Mouse (Mus musculus) splenic B cell, adult 2 months (primary cell): ENCODE measurements at regions not wholly inside any gene's neighbourhood (a gene's known extent, or its start where the extent isn't known, plus 50 kb on each side); places are given as distances from the start of the nearest gene placed in this dataset.

Source experiments
- DNase-seq: peaks from one replicate; pipeline ENCODE4 v3.0.0-alpha.2; 2011; ENCODE audit warnings: low read depth, low spot score
- H3K27me3 ChIP-seq: 2 replicates; pipeline ENCODE4 v1.6.1; 2012; ENCODE audit warnings: mild to moderate bottlenecking, low read length, moderate library complexity, mixed read lengths; ENCODE audit not compliant: control insufficient read depth, poor library complexity, insufficient read depth, severe bottlenecking
- H3K36me3 ChIP-seq: 2 replicates; pipeline ENCODE4 v1.6.1; 2012; ENCODE audit warnings: mild to moderate bottlenecking, low read length, moderate library complexity, mixed read lengths; ENCODE audit not compliant: control insufficient read depth, poor library complexity, insufficient read depth, severe bottlenecking

DNA sequence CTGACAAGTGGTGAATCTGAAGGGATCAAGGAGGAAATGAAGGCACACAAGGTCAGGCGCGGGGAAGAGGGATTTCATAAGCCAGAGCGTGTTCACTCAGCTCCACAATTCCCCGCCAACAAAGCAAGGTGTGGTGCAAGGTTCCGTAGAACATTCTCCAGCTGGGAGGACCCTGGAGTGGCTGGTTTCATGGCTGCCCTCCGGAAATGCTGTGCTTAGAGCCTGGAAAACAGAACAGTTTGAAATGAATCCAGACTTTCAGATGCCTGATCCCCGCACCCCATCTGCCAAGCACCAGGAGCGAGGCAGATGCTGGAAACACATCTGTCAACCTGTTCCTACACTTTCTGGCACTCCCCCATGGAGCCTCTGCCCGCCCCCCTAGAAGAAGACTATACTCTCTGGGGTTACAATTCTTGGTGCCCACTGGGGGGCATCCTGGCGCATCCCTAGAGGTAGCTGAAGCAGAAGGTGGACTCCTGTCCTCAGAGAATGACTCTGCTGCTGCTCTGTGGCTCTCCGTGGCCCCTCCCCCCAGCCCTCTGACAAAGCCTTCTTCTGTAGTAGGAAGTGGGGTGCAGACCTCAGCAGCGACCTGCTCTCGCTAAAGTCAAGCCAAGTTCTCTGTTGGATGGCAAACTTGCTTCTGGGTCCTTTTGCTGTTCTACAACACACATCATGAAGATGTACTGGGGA lies 54.5 kb upstream of the Mafb start:
- DNase-seq = no peak
- no peaks in the 10 kb centered on the region for H3K27me3 ChIP-seq
- H3K36me3 ChIP-seq = no peaks in the 10 kb centered on the region

DNA sequence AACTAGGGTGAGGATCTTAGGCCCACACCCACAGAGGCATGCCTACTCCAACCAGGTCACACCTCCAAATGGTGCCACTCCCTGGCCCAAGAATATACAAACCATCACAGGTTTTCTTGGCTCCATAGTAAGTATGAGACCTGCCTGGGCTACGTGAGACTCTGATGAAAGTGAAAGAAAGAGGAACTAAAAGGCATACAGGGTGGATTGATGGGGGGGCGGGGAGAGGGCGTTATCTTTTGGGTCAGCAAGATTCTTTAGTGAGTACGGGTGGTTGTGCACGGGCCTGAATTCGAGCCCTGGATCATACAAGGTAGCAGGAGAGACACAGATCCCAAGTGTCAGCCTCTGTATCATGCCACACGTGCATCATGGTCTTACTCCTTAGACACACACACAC lies 57.6 kb upstream of the Mafb start:
- no peak for DNase-seq
- Histone ChIP-seq H3K36me3 (no peaks in the 10 kb centered on the region), H3K27me3 (no peaks in the 10 kb centered on the region)

DNA sequence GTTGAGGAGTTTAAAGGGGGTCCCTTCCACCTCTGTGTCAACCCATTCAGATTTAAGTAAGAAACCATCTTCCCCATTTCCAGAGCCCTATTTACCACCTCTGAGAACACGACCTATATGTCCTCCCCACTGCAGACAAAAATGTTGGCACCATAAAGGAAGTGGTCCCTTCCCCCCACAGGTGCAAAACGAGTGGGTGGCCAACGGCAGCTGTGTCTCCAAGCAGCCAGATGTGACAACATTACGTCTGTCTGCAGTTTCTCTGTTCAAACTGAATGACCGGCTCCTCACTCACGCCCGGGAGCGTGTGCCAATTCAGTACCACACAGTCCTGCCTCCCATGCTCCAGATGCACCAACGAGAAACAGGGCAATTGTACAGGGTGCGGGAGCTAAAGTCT lies 60.6 kb upstream of the Mafb start:
- H3K27me3 ChIP-seq = no peaks in the 10 kb centered on the region
- no peaks in the 10 kb centered on the region for H3K36me3 ChIP-seq
- no peak for DNase-seq

DNA sequence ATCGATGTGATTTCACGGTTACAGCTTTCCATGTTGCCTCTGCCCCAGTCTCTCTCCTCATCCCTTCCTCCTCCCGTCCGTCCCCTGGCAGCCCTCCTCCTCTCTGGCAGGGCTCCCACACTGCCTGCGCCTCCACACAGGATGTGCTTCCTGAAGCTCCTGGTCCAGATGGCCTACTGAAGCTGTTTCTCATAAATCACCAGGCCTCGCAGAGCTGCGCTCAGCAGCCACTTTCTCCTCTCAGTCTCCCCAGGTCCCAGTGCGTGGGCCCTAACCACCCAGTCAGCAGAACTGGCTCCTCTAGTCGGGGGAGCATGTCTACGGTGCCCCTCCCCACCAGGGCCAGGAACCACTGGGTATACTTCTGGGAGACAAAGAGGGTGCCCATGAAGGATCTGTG lies 66.4 kb upstream of the Mafb start:
- Histone ChIP-seq H3K27me3 (no peaks in the 10 kb centered on the region), H3K36me3 (no peaks in the 10 kb centered on the region)
- no peak for DNase-seq

DNA sequence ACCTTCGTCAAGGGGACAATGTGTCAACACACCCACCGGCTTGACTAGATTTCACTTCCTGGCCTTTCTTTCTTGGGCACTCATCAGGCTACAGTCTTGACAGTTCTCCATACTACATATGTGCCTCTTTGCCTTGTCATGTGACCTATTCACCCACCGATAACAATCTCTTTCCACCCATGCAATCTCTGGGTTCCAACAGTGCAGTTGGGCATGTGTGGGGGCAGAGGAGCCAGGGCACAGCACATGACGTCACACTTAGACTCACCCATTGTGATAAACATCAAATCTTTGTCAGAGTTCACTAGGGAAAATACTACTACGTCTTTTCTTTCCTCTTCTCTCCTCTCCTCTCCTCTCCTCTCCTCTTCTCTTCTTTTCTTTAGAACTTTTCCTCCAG lies 67.8 kb upstream of the Mafb start:
- H3K36me3 ChIP-seq = no peaks in the 10 kb centered on the region
- no peak for DNase-seq
- no peaks in the 10 kb centered on the region for H3K27me3 ChIP-seq

DNA sequence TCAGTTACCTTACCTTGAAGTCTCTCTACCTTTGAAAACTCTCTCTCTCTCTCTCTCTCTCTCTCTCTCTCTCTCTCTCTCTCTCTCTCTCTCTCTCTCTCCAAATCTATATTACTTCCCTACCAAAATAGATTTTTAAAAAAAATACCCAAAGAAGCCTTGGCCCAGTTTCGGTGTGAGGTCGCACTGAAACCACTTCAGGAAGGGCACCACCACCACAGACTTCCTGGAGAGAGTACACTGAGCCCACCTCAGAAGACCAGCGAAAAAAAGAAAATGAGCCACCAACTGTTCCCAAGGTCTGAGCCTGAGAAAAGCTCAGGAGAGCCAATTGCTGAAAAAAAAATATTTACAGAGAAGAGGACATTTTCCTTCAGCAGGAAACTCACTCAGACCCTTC lies 68.8 kb upstream of the Mafb start:
- Histone ChIP-seq H3K27me3 (no peaks in the 10 kb centered on the region), H3K36me3 (no peaks in the 10 kb centered on the region)
- DNase-seq = no peak

DNA sequence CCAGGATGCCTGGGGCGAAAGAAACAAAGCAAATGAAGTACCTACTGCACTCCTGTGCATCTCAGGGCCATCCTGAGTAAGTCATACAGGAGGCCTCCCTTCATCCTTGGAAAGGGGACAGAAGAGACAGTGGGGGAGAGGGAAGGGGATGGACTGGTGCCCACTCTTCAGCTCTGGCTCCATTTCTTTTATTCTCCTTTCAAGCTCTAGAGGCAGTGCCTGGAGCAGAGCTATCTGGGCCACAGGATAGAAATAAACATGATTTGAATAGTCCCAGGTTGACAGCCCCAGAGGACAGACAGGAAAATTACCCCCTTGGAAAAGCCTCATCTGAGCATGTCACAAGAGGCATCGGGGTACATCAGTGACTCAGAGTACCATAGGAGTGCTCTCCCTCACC lies 72.2 kb upstream of the Mafb start:
- no peaks in the 10 kb centered on the region for H3K27me3 ChIP-seq
- DNase-seq = no peak
- H3K36me3 ChIP-seq = no peaks in the 10 kb centered on the region

DNA sequence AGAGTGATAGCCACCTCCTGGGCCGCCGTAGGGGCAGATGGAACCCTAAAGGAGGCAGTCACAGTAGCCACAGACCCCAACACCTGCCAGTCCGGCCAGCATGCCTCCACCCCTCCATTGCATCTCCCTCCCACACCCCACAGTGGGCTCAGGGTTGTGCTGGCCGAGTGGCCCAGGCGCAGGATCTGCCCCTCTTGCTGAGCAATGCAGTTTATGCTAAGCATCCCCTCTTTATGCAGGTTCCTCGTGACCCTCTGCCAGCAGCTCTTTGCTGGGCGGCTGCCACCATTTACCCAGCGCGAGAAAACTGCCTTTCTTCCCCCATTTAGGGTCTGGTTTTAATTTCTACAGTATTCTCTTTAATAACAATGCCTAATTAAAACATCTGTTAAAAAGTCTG lies 73.4 kb upstream of the Mafb start:
- Histone ChIP-seq H3K27me3 (no peaks in the 10 kb centered on the region), H3K36me3 (no peaks in the 10 kb centered on the region)
- DNase-seq = no peak

DNA sequence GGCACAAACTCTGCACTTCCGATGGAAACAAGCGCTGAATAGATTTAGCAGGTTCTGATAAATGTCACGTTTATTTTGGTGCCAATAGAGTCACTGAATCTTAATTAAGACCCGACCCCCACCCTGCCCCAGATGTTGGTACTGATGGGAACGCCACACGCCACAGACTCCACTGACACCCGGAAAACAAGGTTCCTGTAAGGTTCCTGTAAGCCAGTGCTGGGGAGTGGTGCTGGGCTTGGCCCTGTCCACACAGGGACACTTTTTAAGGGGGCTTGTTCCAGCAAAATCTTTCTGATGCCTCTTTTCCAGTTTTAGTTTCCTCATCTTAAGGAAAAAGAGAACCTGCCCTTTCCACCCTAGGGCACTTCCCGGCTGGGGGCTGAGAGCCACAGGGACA lies 84.2 kb upstream of the Mafb start:
- Histone ChIP-seq H3K36me3 (no peaks in the 10 kb centered on the region), H3K27me3 (no peaks in the 10 kb centered on the region)
- DNase-seq = no peak

DNA sequence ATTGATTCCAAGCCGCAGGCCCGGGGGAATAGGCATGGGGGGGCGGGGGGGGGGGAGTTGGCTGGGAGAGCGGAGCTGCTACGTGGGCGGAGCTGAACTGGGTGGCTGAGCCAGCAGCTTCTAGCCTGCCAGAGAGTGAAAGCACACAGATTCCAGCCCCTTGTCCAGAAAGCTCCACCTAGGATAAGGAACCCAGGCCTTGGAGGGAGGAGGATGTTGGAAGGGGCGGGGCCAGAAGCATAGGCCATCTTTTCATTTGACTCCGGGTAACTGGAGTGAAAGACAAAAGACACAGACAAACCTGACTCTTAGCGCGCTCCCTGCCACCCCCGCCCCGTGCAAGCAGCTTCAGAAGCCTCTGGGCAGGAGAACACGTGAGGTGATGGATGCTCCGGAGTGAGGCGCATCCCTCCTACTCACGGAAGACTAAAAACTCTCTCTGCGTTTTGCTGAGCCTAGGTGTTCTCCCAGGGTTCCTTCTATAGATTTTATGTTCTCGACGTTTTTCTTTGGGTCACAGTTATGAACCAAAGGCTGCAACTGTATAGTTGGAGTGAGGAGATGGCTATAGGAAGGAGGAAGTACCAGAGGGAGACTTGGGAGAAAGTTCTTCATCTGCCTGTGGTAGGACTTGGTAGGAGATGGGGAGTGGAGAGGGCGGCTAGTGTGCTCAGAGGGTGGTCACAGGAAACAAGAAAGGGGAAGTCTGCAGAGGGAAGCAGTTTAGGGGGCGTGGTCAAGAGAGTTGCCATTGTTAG lies 84.8 kb upstream of the Mafb start:
- DNase-seq = peak; percentile 34
- no peaks in the 10 kb centered on the region for H3K27me3 ChIP-seq

DNA sequence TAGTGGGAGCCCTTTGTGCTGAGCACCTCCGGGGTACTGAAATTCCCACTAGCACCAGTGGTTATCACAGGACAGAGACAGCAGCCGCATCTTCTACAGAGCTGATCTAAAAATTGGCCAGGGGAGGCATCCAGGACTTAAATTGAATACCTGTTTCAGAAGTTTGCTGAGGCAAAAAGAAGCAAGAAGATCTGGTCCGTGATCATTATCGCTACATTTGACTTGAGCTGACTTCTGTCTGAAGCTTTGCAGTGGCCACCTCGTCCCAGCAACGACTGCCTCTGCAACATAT lies 85.3 kb upstream of the Mafb start:
- no peak for DNase-seq
- H3K27me3 ChIP-seq = no peaks in the 10 kb centered on the region
- no peaks in the 10 kb centered on the region for H3K36me3 ChIP-seq

More for the DNA sequence above, 84.8 kb upstream of the Mafb start:
- H3K36me3 ChIP-seq = no peaks in the 10 kb centered on the region

DNA sequence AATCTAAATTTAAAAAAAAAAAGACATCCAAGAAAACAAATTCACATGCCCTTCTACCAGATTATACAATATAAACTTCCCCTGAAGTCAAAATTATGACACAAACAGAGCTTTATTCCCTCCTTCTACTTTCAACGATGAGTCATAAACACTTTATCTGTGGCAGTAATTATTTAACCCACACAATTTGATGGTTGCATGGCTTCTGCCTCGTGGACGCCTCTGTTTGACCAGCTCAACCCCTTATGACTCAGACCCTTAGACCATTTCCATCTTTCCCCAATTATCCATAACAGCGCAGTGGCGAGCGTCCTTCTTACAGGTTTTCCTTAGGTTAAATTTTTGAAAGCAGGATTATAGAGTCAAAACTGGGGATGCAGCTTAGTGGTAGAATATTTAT lies 85.9 kb upstream of the Mafb start:
- H3K27me3 ChIP-seq = no peaks in the 10 kb centered on the region
- no peak for DNase-seq
- H3K36me3 ChIP-seq = no peaks in the 10 kb centered on the region

DNA sequence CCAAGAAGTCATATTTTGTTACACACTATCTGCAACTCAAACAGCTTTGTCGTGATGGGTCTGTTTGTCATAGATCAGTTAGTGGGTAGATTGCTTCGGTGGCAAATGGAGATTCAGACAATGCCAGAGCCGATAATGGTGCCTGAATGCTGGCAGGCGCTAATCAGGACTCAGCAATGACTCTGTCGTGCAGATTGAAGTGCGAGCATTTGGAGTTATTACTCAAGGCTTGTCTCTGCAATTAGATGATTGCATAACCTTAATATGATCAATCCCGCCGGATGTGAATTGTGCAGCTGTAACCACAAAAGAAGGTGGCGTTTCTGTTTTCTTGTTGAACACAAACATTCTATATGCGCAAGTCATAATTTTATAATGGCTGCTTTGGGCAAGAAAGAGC lies 88.8 kb upstream of the Mafb start:
- H3K36me3 ChIP-seq = no peaks in the 10 kb centered on the region
- DNase-seq = no peak
- H3K27me3 ChIP-seq = no peaks in the 10 kb centered on the region

DNA sequence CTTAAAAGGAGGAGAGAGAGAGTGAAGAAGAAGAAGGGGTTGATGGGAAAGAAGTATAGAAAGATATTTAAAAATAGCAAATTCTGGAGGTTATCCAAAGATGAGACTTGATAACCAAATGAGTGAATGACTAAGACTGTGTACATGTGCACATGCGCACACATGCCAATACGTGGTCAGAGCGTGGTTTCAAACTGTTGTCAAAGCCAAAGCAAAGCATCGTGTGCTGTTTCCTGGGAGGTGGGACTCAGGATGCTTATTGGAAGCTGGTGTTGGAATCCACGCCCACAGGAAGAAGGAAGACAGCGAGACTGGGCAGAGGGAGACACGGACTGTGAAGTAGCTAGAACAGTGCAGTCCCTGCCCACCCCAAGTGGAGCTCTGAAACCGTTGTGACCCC lies 89.8 kb upstream of the Mafb start:
- no peaks in the 10 kb centered on the region for H3K36me3 ChIP-seq
- no peaks in the 10 kb centered on the region for H3K27me3 ChIP-seq
- DNase-seq = no peak

DNA sequence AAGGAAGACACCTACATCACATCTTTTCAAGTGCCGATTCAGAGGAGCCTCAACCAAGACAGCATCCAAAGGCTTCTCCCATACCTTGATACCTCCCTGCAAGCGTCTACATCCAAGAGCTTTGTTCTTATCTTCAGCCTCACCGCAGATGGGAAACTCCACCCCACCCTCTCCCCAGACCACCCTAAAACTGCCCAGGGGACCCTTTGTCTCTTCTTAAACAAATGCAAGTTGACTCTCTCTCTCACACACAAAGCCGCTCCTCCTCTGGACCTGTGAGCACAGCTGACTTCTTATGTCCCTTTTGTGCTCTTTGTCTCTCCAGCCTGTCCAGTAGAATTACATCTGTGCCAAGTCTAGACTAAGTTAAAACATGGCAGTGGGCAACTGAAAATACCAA lies 104.7 kb upstream of the Mafb start:
- no peaks in the 10 kb centered on the region for H3K27me3 ChIP-seq
- no peak for DNase-seq

DNA sequence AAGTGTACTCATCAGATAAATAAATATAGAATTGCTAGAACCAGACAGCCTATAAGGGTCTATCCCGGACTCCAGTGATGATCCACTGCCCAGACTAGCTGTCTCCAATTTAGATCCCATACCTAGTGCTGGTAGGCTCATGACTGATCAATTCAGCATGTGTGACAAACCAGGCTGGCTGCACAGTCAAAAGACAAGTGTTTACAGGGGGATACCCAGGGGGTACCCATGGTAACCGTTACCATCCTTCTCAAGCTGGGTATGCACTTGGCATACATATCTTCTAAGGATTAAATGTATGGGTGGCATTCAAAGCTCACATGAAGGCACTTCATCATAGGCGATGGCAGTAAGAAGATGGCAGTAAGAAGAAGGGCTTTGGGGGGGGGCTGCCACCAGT lies 109.3 kb upstream of the Mafb start:
- Histone ChIP-seq H3K36me3 (no peaks in the 10 kb centered on the region), H3K27me3 (no peaks in the 10 kb centered on the region)
- no peak for DNase-seq

More for the DNA sequence above, 104.7 kb upstream of the Mafb start:
- no peaks in the 10 kb centered on the region for H3K36me3 ChIP-seq
